Mouse (Mus musculus) megakaryocyte, embryonic 14.5 days (primary cell): Measurements from ENCODE around the gene Rere. TPM values are rescaled to one million over a fixed set of nuclear protein-coding genes. Genes with fewer than 3 reads are reported as not detected.

Experiments used
- H3K27me3 ChIP-seq: replicated peaks from 2 replicates; pipeline ENCODE3; 2012; ENCODE audit warnings: inconsistent platforms
- H3K36me3 ChIP-seq: replicated peaks from 2 replicates; pipeline ENCODE3; 2012; ENCODE audit warnings: low read length, inconsistent platforms, mixed read lengths
- H3K4me1 ChIP-seq: 2 replicates; pipeline ENCODE4 v1.6.1; 2012; ENCODE audit warnings: inconsistent platforms
- H3K4me3 ChIP-seq: replicated peaks from 2 replicates; pipeline ENCODE3; 2012; ENCODE audit warnings: moderate library complexity, mild to moderate bottlenecking, inconsistent platforms
- H3K9me3 ChIP-seq: 2 replicates; pipeline ENCODE4 v1.6.1; 2012; ENCODE audit warnings: inconsistent platforms
- FLI1 ChIP-seq: IDR thresholded peaks from 2 replicates; pipeline ENCODE4 v1.6.1; 2012; ENCODE audit warnings: low read length, inconsistent platforms, mixed read lengths
- GATA1 ChIP-seq: IDR thresholded peaks from 3 replicates; pipeline ENCODE4 v1.6.1; 2012; ENCODE audit warnings: mixed read lengths, low read length, inconsistent platforms, borderline replicate concordance
- polyA plus RNA-seq: library from polyadenylated mRNA; stranded (reverse); fragments of >175 nt; gene quantifications from 2 replicates; pipeline ENCODE4 v1.2.3, GENCODE M21; 2012; ENCODE audit warnings: low replicate concordance; ENCODE audit not compliant: insufficient read depth

Rere gene
- 39.0 and 101 TPM in 2 replicates for polyA plus RNA-seq

DNA sequence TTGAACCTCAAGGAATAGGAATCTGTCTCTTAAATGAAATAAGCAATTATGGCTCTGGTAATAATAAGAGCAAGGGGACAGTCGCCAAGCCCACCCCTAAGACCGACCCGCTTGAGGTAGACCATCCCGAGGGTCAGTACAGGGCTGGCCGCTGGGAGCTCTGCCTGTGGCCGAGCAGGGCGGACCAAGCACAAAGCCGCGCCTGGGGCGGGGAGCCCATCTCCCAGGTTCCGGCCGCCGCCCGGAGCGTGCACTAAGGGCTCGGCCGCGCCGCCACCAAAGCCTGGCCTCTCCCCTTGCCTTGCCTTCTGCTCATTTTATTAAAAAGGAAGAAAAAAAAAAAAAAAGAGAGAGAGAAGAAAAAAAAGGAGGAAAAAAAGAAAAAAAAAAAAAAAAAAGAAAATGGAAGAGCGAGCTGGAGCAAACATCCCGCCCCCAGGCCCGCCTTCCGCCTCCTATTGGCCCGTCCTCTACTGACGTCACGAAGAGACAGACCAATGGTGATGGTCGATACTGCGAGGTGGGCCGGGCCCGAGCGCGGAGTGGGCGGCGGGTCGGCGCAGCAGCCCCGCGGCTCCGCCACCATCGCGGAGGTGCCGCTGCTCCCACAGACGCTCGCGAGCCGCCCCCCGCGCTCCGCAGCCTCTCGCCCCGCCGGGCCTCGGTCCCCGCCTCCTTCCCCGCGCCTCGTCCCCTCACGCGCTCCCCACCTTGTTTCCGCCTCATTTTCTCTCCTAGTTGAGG, at the start of gene Rere:
Rere (plus strand) TSS at position 629 of the 744 bp plus-strand sequence.
- H3K27me3 ChIP-seq: no peaks in the 10 kb centered on the region
- TF ChIP-seq GATA1: no peak
- TF ChIP-seq FLI1: no peak
- H3K9me3 ChIP-seq: no peaks in the 10 kb centered on the region
- no peaks in the 10 kb centered on the region for H3K36me3 ChIP-seq
- H3K4me3 ChIP-seq: peak within 1 kb of the TSS; percentile 97
- peaks cover 23% of the 10 kb centered on the region for H3K4me1 ChIP-seq

GRCm38 (mm10) chr4:150231871-150232270, 49.6 kb upstream of the Rere start:
- no peaks in the 10 kb centered on the region for H3K9me3 ChIP-seq
- H3K27me3 ChIP-seq: peaks cover 8% of the 10 kb centered on the region
- peaks cover 53% of the 10 kb centered on the region for H3K4me1 ChIP-seq
- no peaks in the 10 kb centered on the region for H3K36me3 ChIP-seq
- no peak for TF ChIP-seq FLI1
- TF ChIP-seq GATA1: no peak
- no peak overlapping the region for H3K4me3 ChIP-seq

- H3K36me3 ChIP-seq: peaks cover 12% of the 10 kb centered on the region
- peaks cover 8% of the 10 kb centered on the region for H3K27me3 ChIP-seq
- TF ChIP-seq GATA1 (no peak), FLI1 (no peak)
- no peaks in the 10 kb centered on the region for H3K9me3 ChIP-seq
- peaks cover 58% of the 10 kb centered on the region for H3K4me1 ChIP-seq
- H3K4me3 ChIP-seq: no peak overlapping the region
Measured at GRCm38 (mm10) chr4:150234599-150235327, 46.7 kb upstream of the Rere start.

DNA sequence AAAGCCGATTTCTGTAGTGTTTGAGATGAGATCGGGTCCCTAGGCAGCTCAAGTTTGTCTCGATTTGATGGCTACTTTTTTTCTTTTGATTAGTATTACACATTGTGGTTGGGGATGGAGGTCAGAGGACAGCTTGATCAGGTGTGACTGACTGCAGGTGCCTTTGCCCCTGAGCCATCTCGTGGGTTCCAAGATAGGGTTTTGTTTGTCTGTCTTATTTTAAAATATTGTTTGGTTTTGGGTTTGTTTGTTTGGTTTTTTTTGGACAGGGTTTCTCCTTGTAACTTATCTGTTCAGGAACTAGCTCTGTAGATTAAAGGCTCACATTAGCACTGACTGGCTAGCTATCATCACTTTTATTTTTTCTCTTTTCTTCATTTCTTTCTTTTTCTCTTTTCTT, 45.9 kb upstream of the Rere start:
- H3K36me3 ChIP-seq: peaks cover 20% of the 10 kb centered on the region
- H3K9me3 ChIP-seq: no peaks in the 10 kb centered on the region
- TF ChIP-seq FLI1 (no peak), GATA1 (no peak)
- no peak overlapping the region for H3K4me3 ChIP-seq
- peaks cover 8% of the 10 kb centered on the region for H3K27me3 ChIP-seq
- peaks cover 58% of the 10 kb centered on the region for H3K4me1 ChIP-seq

- peaks cover 6% of the 10 kb centered on the region for H3K27me3 ChIP-seq
- peaks cover 58% of the 10 kb centered on the region for H3K4me1 ChIP-seq
- peaks cover 24% of the 10 kb centered on the region for H3K36me3 ChIP-seq
- H3K9me3 ChIP-seq: no peaks in the 10 kb centered on the region
- H3K4me3 ChIP-seq: peak overlapping the region; percentile 97
- TF ChIP-seq GATA1 (no peak), FLI1 (no peak)
Measured at GRCm38 (mm10) chr4:150236031-150236430, 45.4 kb upstream of the Rere start.

DNA sequence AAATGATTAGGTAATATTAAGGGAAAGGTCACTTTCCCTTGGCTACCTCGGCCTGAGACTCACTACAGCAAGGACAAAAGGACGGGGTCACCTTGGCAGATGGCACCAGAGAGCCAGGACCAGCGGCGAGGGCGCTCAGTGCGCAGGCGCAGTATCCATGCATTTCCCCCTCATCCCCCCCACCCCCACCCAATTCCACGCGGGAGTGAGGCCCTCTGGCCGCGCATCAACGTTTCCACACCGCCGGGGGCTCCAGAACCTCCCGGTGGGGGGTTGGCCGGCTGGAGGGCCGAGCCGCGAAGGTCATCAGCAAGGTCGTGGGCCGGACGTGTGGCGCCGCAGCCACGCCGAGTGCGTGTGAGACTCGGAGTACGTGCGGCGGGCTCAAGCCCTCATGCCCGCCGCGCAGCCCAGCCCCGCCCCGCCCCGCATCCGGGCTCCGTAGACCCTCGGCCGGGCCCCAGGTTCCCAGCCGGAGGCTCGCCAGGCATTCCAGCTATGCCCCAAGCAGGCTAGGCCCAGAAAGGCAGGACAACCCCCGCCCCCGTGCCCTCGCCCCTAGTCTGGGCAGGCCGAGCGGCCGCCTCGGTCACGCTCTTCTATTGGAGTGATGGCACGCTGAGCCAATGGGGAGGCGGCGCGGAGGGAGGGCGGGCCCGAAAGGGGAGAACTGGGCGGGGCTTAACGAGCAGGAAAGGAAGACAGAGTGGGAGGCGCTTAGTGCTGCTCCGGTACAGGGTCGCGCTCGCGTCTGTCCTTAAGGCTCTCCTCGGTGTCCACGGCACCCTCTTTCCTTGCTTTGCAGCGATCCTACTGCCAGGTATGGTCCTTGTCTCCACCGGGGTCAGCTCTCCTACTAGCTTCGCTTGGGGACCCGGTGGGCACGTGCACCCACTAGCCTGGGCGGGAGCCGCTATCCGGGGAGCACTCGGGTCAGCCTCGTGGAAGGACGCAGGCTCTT, 44.6 kb upstream of the Rere start, which contains the start of gene Eno1:
Eno1 (plus strand) TSS at position 201 of the 961 bp plus-strand sequence.
- H3K9me3 ChIP-seq: no peaks in the 10 kb centered on the region
- peaks cover 65% of the 10 kb centered on the region for H3K4me1 ChIP-seq
- peak within 1 kb of the TSS; percentile 97 for H3K4me3 ChIP-seq
- H3K27me3 ChIP-seq: peaks cover 4% of the 10 kb centered on the region
- H3K36me3 ChIP-seq: peaks cover 32% of the 10 kb centered on the region
- TF ChIP-seq FLI1: no peak
- TF ChIP-seq GATA1: no peak

DNA sequence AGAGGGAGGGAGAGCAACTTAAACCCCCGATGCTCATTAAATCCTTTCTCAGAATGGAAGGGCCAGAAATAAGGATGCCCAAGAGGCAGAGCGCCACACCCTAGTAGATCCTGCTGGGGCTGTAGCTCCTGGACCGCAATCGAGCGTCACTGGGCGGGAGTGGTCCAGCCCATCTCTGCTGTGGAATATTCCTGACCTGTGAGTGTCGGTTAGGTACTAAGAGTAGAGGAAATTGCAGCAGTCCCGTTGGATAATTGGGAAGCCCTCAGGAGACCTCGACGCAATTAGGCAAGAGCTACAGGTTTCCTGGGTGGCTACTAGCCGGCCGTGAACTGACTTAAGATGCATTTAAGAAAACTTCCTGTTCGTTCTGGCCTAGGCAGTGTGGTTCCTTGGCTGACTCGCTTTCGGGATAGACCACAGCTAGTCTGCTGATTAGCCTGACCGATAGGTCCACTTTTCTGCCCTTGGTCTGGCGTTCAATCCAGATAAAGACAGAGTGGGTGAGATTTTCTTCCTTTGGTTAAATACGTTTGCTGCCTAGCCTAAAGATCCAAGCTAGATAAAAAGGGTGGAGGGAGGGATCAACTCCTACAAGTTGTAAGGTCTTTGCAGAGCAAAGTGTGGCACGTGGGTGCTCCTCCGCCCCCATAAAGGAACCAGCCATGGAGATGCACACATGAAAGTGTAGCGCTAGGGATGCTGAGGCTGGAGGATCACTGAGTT, 43.6 kb upstream of the Rere start:
- peaks cover 42% of the 10 kb centered on the region for H3K36me3 ChIP-seq
- H3K4me3 ChIP-seq: peak overlapping the region; percentile 97
- no peaks in the 10 kb centered on the region for H3K9me3 ChIP-seq
- H3K4me1 ChIP-seq: peaks cover 75% of the 10 kb centered on the region
- H3K27me3 ChIP-seq: no peaks in the 10 kb centered on the region
- TF ChIP-seq FLI1 (no peak), GATA1 (no peak)

- peaks cover 50% of the 10 kb centered on the region for H3K36me3 ChIP-seq
- H3K27me3 ChIP-seq: no peaks in the 10 kb centered on the region
- H3K4me3 ChIP-seq: peak overlapping the region; percentile 97
- peaks cover 82% of the 10 kb centered on the region for H3K4me1 ChIP-seq
- no peak for TF ChIP-seq GATA1
- TF ChIP-seq FLI1: no peak
- H3K9me3 ChIP-seq: no peaks in the 10 kb centered on the region
Measured at GRCm38 (mm10) chr4:150238433-150239086, 42.9 kb upstream of the Rere start.
